Mouse (Mus musculus): ENCODE data around the gene Zcwpw1.

GRCm38 (mm10) chr5:137823455-137824045 lies 36.0 kb downstream of the Zcwpw1 start:
- TF ChIP-seq CTCF (IDR thresholded peaks at IDR 0.05; ENCODE audit: low read depth) (no peak), EP300 (IDR thresholded peaks at IDR 0.05; ENCODE audit: low read depth) (no peak)
